Mouse (Mus musculus): Measurements from ENCODE around the gene Slc7a1. TPM values are rescaled to one million over a fixed set of nuclear protein-coding genes. Genes with fewer than 3 reads are reported as not detected.

Slc7a1 gene
- polyA plus RNA-seq, 1 experiment, result 0.95 TPM

DNA sequence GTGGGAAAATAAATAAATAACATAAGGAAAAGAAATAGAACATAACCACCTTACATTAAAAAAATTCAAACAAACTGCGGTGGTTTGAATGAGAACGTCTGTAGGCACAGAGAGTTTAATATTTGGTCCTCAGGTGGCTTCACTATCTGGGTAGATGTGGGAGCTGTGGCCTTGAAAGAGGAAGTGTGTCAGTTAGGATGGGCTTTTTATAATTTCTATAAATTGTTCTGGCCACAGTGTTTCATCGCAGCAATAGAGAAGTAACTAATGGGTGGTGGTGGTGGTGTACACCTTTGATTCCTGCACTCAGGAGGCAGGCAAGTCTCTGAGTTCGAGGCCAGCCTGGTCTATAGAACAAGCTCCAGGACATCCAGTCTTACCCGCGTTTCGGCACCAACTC lies 4.8 kb upstream of the Slc7a1 start:
- no peak overlapping the region for H3K27ac ChIP-seq (replicated peaks; ENCODE audit: low read depth, low read length)
- no peaks in the 10 kb centered on the region for H3K4me1 ChIP-seq (ENCODE audit: control insufficient read depth, insufficient read depth, insufficient read length, low read length)
- no peak overlapping the region for H3K4me3 ChIP-seq (ENCODE audit: insufficient read depth, low read depth, low read length)

GRCm38 (mm10) chr5:148402641-148403040 lies 2.9 kb upstream of the Slc7a1 start:
- Histone ChIP-seq H3K4me1 (ENCODE audit: control insufficient read depth, insufficient read depth, insufficient read length, low read length) (no peaks in the 10 kb centered on the region), H3K27ac (replicated peaks; ENCODE audit: low read depth, low read length) (no peak overlapping the region), H3K4me3 (ENCODE audit: insufficient read depth, low read depth, low read length) (no peak overlapping the region)

- H3K4me1 ChIP-seq (ENCODE audit: control insufficient read depth, insufficient read depth, insufficient read length, low read length), result no peaks in the 10 kb centered on the region
- H3K4me3 ChIP-seq (ENCODE audit: insufficient read depth, low read depth, low read length), result peak overlapping the region; percentile 80
- H3K27ac ChIP-seq (replicated peaks; ENCODE audit: low read depth, low read length), result peak overlapping the region; percentile 43; the same call in 1 of the 2 replicates
Measured at GRCm38 (mm10) chr5:148398766-148399659, 691 bp downstream of the Slc7a1 start.

GRCm38 (mm10) chr5:148398451-148398765 lies 1.3 kb downstream of the Slc7a1 start:
- no peak overlapping the region for H3K4me3 ChIP-seq (ENCODE audit: insufficient read depth, low read depth, low read length)
- no peaks in the 10 kb centered on the region for H3K4me1 ChIP-seq (ENCODE audit: control insufficient read depth, insufficient read depth, insufficient read length, low read length)
- no peak overlapping the region for H3K27ac ChIP-seq (replicated peaks; ENCODE audit: low read depth, low read length)

- H3K27ac ChIP-seq (replicated peaks; ENCODE audit: low read depth, low read length), result no peak overlapping the region
- no peaks in the 10 kb centered on the region for H3K4me1 ChIP-seq (ENCODE audit: control insufficient read depth, insufficient read depth, insufficient read length, low read length)
- no peak overlapping the region for H3K4me3 ChIP-seq (ENCODE audit: insufficient read depth, low read depth, low read length)
Measured at GRCm38 (mm10) chr5:148397911-148398310, 1.8 kb downstream of the Slc7a1 start.

GRCm38 (mm10) chr5:148397418-148397817 lies 2.3 kb downstream of the Slc7a1 start:
- no peaks in the 10 kb centered on the region for H3K4me1 ChIP-seq (ENCODE audit: control insufficient read depth, insufficient read depth, insufficient read length, low read length)
- no peak overlapping the region for H3K27ac ChIP-seq (replicated peaks; ENCODE audit: low read depth, low read length)
- H3K4me3 ChIP-seq (ENCODE audit: insufficient read depth, low read depth, low read length), result no peak overlapping the region

DNA sequence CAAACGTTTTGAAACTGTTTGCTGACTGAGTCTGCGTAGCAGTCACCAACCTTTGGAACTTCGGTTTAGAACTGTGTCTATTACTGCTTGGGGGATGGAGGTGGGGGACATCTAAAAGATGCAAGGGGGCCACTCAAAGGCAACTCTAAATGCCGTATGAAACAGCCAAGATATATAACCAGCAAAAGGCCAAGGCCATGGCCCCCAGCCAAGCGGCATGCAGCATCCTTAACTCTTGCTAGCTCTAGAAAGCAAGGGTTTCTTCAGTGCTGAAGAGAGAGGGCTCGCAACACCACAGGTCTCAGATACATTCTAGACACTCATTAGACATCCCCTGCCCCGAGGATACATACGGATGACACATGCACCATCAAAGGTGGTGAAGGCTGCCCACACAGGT lies 6.4 kb downstream of the Slc7a1 start:
- H3K27ac ChIP-seq (replicated peaks; ENCODE audit: low read depth, low read length), result no peak overlapping the region
- H3K4me1 ChIP-seq (ENCODE audit: control insufficient read depth, insufficient read depth, insufficient read length, low read length), result no peaks in the 10 kb centered on the region
- H3K4me3 ChIP-seq (ENCODE audit: insufficient read depth, low read depth, low read length), result no peak overlapping the region

DNA sequence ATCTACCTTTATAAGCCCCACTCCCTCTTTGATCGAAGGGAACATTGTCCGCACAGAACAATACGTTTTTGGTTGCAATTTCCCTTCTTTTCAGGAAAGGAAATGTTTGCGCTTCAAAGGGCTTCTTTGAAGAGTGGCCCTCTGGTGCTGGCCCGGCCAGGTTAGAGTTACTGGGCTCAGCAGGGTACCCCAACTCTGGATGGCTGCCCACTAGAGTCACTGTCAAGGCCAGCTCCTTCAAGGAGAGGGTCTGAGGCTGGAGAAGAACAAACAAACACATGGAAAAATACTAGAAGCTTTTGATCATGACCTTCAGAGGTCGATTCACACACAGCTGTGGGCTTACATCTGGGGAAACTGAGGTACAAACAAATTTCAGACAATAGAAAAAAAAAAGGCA lies 6.9 kb downstream of the Slc7a1 start:
- Histone ChIP-seq H3K4me3 (ENCODE audit: insufficient read depth, low read depth, low read length) (no peak overlapping the region), H3K27ac (replicated peaks; ENCODE audit: low read depth, low read length) (no peak overlapping the region), H3K4me1 (ENCODE audit: control insufficient read depth, insufficient read depth, insufficient read length, low read length) (no peaks in the 10 kb centered on the region)

DNA sequence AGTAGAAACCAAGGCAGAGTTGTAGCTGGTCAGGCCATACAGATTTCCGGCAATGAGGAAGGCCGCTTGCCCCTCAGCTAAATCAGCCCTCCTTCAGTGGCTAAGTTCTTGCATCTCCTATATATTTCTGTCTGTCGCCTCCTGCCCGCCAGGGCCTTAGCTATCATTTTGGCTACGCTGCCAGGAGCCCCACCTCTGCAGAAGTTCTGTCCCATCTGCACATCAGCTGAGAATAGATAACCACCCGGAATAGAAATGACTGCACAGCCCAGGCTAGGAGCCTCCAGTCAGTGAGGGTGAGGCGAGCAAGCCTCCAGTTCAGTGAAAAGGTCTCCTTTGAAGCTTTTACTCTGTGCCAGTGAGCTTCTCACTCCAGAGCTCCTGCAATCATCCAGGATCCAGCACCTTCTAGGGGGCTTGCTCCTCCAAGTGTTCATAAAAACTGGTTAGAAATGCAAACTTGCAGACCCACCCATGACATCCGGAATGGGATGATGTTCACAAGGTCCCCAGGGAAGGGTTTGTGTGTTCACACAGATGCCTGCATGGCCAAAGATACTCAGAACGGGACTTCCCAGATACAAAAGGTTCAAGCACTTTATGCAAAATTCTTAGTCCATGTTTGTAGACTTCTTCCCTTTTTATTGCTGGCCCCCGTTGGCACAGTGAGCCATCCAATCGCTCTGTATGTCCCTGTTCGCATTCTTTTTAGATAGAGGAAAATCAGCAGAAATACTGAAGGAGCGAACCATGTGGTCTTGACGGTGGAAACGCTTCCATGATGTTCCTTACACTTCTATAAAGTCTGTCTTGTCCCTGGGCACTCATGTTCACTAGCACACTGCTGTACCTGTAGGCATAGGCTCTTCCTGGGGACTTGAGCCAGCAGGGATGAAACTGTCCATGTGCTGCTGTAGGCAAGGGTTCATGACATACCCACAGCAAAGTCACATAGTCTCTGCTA lies 10.4 kb downstream of the Slc7a1 start:
- H3K4me3 ChIP-seq (ENCODE audit: insufficient read depth, low read depth, low read length), result no peak overlapping the region
- H3K27ac ChIP-seq (replicated peaks; ENCODE audit: low read depth, low read length), result no peak overlapping the region
- no peaks in the 10 kb centered on the region for H3K4me1 ChIP-seq (ENCODE audit: control insufficient read depth, insufficient read depth, insufficient read length, low read length)

DNA sequence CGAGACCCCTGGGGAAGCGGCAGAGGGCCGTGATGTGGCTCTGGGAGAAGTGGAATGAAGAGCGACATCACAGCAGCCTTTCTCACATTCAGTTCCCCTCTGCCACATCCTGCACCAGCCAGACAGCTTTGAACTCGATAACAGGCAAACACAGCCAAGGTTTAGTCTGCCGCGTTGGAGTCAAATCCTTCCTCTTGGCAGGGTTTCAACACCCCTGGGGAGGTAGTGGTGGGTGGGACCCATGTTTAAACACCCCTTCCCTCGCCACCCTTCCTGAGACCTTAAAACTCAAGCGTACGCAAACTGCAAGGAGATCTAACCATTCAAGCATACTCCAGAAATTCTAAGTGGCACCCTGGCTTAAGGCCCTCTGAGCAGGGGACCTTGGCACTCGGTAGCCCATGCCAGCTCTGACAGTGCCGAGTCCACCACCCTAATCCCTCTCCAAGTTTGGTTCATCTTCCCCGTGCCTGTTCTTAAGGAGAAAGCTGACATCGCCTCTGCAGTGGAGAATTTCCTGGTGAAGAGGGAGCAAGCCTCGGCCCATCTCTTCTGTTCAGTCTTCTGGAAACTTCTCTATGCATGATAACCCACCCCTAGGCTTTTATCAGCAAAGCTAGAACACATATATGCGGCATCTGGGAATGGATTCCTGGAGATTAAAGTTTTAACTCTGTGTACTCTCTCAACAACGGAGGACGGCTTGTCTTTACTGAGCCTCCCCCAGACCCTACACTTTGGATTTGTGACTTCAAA lies 11.3 kb downstream of the Slc7a1 start:
- no peak overlapping the region for H3K27ac ChIP-seq (replicated peaks; ENCODE audit: low read depth, low read length)

DNA sequence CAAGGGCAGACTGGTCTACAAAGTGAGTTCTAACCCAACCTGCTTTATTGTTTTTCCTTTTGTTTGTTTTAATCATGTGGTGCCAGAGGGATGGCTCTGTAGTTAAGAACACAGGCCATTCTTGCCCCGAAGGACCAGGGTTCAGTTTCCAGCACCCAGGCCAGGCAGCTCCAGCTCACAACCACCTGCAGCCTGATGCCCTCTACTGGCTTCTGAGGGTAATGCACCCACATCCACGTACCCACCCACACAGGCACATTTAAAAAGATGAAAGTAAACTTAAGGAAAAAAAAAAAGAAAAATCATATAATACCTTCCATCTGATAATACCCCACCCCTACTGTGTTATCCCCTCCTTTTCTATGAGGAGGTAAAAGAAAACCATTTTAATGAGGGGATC lies 11.9 kb downstream of the Slc7a1 start:
- Histone ChIP-seq H3K27ac (replicated peaks; ENCODE audit: low read depth, low read length) (no peak overlapping the region), H3K4me1 (ENCODE audit: control insufficient read depth, insufficient read depth, insufficient read length, low read length) (peaks cover 5% of the 10 kb centered on the region), H3K4me3 (ENCODE audit: insufficient read depth, low read depth, low read length) (no peak overlapping the region)

More for the DNA sequence above, 11.3 kb downstream of the Slc7a1 start:
- peaks cover 5% of the 10 kb centered on the region for H3K4me1 ChIP-seq (ENCODE audit: control insufficient read depth, insufficient read depth, insufficient read length, low read length)
- H3K4me3 ChIP-seq (ENCODE audit: insufficient read depth, low read depth, low read length), result no peak overlapping the region

DNA sequence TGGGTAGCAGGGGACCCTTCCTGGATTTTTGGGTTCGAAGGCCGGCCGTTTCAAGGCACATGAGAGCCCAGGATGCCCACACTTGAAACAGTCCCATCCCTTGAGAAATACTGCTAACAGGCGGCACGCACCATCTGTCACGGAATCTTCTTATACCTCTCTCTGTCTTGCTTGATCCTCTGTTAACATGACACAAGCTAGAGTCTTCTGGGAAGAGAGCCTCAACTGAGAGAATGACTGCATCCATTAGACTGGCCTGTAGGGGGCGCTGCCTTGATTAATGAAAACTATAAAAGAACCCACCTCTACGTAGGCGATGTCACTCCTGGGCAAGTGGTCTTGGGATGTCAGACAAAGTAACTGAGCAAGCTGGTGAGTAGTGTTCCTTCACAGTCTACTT lies 13.2 kb downstream of the Slc7a1 start:
- Histone ChIP-seq H3K27ac (replicated peaks; ENCODE audit: low read depth, low read length) (no peak overlapping the region), H3K4me1 (ENCODE audit: control insufficient read depth, insufficient read depth, insufficient read length, low read length) (peaks cover 5% of the 10 kb centered on the region), H3K4me3 (ENCODE audit: insufficient read depth, low read depth, low read length) (no peak overlapping the region)

GRCm38 (mm10) chr5:148384501-148385055 lies 15.1 kb downstream of the Slc7a1 start:
- Histone ChIP-seq H3K27ac (replicated peaks; ENCODE audit: low read depth, low read length) (no peak overlapping the region), H3K4me3 (ENCODE audit: insufficient read depth, low read depth, low read length) (no peak overlapping the region), H3K4me1 (ENCODE audit: control insufficient read depth, insufficient read depth, insufficient read length, low read length) (peaks cover 5% of the 10 kb centered on the region)

DNA sequence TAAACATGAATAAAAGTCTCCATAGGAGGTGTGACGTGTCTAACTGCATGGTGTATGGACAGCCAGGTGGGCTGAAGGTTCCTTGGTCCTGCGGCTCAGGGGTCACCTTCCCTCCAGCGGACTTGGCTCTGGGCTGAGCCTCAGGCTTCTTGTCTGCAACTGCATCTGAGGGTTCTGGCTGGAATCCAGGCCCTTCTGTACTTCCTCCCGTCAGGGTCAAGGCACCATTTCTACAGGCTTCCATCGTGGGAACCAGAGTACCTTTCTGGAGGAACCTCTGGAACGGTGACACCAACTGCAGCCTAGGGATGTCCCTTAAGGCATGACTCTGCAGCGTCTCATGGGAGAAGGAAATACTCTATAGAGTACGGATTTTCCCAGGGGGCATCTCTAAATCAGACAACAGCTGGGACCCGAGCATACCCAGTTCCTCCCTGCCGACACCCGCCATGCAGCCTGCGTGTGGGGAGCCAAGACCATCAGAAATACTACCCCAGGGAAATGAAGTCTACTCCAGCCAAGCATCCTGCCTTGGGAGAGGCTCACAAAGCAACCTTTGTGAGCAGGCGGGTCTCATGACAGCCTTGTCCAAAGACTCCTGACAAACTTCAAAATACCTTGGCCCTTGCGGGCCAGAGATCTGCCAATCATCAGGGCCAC lies 15.7 kb downstream of the Slc7a1 start:
- H3K27ac ChIP-seq (replicated peaks; ENCODE audit: low read depth, low read length), result no peak overlapping the region
- no peak overlapping the region for H3K4me3 ChIP-seq (ENCODE audit: insufficient read depth, low read depth, low read length)

More for the DNA sequence above, 15.7 kb downstream of the Slc7a1 start:
- peaks cover 5% of the 10 kb centered on the region for H3K4me1 ChIP-seq (ENCODE audit: control insufficient read depth, insufficient read depth, insufficient read length, low read length)
